Mouse (Mus musculus) left cerebral cortex, postnatal 25 days (tissue): ENCODE results near the gene Cptp. TPM values are rescaled to one million over a fixed set of nuclear protein-coding genes. Genes with fewer than 3 reads are reported as not detected.

ENCODE experiments used
- DNase-seq, 2 experiments: peaks; one replicate each; pipeline ENCODE4 v3.0.0; 2022; ENCODE audit warnings: low spot score in 2 of 2, mixed read lengths in 1 of 2
- intact Hi-C: fragments of 180-260 bp; cut with DNase I; formaldehyde crosslinking; loops from one replicate; pipeline ENCODE4 v1.15.1; 2025
- total RNA-seq, 2 experiments: library from RNA; stranded (reverse); gene quantifications; 2 replicates each; pipeline ENCODE4 v1.2.3; 2021

Cptp gene
- total RNA-seq, 2 experiments from 2014 or later, result 25.5 to 31.8 TPM

DNA sequence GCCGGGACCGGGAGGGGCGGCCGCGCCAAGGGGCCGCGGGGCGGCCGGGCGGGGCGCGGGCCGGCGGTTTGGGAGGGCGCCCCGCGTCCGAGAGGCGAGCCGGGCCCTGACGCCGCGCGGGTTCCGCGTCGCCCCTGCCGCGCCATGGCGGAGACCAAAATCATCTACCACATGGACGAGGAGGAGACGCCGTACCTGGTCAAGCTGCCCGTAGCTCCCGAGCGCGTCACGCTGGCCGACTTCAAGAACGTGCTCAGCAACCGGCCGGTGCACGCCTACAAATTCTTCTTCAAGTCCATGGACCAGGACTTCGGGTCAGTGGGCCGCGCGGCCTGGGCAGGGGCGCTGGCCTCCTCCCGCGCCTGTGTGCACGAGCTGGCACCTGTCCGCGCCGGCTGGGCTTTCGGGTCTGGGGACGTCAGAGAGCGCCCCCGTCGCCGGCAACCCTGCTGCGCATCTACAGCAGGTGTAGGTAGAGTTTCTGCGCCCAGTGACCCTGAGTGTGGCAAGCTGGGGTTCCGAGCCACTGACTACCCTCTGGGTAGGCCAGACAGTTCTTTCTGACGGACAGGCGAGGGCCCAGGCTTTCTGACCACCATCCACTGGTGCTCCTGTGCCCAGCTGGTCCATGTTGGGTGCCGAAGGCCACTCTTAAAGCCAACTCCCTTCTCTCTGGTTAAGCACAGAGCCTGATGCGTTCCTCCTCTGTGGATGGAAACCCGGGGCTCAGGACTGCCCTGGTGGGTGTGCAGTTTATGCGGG lies 21.5 kb downstream of the Cptp start:
- no peak for DNase-seq
- intact Hi-C loops, result no loop called here

DNA sequence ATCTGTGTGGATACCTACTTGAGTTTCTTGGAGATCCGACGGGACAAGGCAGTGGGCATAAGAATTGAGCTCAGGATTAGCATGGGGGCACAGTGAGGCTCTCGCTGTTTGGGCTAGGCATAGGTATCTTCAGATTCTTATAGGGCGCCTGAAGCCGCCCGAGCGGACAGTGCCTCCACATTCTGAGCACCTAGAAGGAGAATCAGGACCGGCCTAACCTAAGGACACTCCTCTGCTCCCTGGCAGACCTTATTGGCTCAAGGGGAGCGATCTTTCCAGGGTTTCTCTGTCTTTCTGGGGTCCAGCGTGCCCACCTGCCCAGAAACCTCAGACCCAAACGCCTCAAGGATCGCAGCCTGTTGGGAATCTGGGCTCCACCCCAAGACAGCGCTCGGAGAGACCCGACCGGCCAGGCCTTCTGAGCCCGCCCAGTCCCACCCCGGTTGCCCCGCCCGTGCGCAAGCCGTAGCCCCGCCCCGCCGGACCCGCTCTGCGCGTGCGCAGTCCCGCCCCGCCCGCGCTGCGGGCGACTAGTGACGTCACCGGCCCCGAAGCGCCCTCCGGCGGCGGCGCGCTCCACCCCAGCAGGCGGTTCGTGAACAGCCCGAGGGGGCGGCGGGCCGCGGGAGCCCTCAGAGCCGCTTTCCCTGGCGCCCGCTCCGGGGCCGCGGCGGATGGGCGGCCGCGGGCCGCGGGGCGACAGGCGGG lies 22.2 kb downstream of the Cptp start, which contains the start of gene Dvl1:
Dvl1 (plus strand) TSS at position 532 of the 708 bp plus-strand sequence.
- intact Hi-C loops, result no loop called here
- DNase-seq, result peak; percentile 92 to 93

DNA sequence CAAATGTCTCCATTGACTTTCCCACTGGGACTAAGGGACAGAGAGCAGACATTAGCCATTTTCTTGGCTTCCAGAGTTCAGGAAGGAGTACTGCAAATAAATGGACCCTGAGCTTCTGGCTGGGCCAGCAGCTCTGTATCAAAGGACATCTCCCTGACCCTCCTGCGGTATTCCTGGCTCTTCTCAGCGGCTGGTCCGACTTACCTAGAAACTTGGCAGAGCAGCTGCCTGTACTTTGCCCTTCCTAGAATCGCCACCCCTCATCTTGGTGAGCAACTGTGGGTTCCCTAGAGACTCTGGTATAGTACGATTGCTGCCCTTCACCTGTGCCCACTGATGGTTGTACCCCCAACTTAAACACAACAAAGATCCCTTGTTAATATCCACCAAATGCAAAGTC lies 26.0 kb downstream of the Cptp start:
- DNase-seq, result no peak
- intact Hi-C loops, result no loop called here

DNA sequence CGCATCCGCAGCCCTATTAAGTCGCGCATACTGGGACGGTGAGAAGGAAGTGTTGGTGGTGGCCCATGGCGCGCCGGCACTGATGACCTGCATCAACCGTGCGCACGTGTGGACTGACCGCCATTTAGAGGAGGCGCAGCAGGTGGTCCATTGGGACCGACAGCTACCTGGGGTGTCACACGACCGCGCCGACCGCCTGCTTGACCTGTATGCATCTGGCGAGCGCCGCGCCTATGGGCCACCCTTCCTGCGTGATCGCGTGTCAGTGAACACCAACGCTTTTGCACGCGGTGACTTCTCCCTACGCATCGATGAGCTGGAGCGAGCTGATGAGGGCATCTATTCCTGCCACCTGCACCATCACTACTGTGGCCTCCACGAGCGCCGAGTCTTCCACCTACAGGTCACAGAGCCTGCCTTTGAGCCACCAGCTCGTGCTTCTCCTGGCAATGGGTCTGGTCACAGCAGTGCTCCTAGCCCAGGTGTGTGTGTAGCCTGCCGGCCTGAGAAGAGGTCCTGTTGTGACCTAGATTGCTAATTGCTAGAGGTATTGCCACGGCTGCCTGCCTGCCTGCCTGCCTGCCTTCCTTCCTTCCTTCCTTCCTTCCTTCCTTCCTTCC lies 27.5 kb downstream of the Cptp start:
- intact Hi-C loops, result no loop called here
- no peak for DNase-seq

DNA sequence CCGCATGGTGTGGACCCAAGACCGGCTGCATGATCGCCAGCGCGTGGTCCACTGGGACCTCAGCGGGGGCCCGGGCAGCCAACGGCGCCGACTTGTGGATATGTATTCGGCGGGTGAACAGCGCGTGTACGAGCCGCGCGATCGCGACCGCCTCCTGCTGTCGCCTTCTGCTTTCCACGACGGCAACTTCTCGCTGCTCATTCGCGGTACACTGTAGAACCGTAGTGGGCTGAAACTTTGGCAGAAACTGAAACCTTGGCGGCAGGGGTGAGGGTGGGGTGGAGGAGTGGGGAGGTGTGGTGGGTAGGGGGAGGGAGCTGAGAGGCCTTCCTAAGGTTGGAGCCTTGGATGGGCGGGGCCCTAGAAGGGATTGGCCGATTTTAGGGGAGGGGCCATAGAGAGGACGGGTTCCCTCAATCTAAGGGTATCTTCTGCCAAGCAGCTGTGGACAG lies 28.2 kb downstream of the Cptp start:
- peak in 1 of 2 experiments; percentile 29 for DNase-seq
- intact Hi-C loops, result no loop called here

DNA sequence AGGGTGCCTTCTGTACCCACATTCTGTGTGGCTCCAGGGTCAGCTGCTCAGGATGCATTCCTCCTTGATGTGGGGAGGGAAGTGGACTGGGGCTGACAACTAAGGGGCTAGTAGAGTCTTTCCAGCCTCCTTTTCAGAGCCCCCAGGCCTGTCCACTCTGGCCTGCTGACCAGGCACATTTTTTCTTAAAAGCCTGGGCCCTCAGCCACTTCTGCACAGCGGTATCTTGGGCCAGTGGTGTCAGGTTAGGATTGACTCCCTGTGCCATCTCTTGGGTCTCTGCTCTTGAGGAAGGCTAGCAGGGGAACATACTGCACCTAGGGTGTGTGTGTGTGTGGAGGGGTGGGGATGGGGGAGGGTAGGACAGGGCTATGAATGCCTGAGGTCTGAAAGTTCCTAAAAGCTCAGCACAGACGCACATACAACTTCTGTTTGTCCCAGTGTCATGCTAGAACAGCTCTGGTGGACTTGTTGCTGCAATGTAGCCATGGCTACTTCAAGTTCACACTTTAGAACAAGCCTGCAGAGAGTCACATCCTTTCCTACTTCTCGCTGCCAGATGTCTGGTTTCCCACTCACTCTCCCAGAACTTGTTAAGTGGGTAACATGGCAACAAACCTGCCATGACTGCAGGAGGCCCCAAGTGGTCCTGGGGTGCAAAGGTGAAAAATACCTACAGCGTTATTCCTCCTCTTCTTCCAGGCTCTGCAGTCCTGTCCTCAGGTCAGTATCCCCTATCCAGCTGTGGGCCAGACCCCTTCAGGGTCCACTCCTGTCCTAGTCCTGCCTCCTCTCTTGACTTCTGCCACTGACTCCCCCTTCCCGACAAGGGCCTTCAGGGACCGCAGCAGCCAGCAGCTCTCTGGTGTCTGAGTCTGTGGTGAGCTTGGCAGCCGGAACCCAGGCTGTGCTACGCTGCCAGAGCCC lies 28.9 kb downstream of the Cptp start:
- intact Hi-C loops, result no loop called here
- no peak for DNase-seq

DNA sequence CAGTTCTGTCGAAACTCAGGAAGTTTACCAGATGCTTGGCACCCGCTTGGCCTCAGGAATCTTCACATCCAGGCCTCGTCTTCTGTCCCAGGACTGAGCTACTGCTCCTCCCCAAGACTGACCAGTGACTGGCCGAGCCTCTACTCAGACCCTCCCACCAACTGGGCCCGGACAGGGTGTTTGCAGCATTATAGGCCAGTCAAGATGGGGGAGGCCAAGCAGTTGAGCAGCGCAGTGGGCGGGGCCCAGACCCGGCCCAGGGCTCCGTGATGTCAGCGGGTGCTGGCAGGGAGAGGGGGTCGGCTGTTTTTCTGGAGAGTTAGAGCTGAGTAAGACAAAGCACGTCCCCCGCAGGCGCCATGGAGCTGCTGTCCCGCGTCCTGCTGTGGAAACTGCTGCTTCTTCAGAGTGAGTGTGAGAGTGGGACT lies 29.7 kb downstream of the Cptp start, which contains the start of gene Mxra8:
Mxra8 (plus strand) TSS at position 198 of the 428 bp plus-strand sequence.
- intact Hi-C loops, result no loop called here
- no peak for DNase-seq

DNA sequence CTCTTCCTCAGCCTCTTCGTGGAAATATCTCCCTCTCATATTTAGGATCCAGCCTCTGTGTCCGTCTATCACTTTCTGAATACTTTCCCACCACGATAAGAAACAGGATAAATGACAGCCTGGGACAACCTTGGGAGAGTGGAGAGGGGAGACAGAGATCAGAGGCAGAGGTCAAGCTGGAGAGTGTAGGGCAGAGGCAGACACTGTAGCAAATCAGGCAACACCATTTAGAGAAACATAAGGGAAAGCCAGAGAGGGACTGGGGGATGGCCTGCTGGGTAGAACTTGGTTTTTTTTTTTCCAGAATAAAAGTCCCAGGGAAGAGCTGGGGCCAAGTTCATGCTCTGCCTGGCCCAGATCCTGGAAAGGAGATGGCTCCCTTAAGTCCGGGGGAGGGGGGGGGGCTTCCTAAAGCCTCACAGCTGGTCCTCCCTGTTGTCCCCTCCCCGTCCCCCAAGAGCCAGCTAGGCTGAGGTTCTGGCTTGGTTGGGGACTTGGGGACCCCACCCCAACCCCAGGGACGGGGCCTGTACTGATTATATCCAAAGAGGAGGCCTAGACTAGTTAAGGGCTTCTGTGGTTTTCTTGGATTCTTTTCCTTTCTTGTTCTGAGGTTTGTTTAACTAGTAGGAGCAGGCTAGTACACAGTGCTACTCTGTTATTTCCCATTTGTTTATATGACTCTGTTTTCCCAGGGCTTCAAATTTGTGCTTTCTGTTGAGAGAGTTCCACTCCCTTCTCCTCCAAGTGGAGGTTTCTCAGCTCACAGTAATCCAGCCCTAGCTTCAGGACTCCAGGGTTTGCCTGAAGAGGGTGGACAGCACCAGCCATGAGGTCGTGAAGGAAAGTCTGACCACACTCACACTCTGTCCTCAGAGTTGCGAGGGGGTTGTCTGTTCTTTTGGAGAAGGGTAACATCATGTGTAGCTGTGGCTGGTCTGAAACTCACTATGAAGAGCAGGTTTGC lies 30.8 kb downstream of the Cptp start:
- DNase-seq, result no peak
- intact Hi-C loops, result no loop called here

DNA sequence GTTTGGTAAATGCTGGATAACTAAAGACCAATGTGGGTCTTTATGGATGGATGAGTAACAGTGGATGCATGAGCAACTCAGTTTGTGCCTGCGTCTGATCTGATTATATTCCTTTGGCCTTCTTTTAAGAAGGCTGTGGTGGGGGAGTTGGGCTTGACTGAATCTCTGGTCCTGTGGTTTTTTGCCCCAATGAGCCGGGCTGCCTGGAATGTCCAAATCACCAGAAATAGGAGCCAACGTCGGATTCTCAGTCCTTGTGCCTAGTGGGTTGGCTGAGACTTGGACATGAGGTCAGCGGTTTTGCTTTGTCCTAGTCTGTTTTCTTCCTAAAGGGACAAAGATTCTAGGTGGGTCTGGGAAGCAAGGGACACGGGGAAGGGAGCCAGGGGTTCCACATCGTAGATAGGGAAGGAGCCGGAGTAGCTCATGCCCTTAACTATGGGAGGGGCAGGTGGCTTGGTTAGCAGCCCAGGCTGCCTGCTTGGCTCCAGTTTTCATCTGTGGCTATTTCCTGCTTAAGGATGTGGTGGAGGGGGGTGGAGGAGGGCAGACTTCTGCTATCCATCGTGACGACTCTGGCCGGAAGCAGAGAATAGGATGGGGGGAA lies 31.7 kb downstream of the Cptp start:
- DNase-seq, result no peak
- intact Hi-C loops, result no loop called here

DNA sequence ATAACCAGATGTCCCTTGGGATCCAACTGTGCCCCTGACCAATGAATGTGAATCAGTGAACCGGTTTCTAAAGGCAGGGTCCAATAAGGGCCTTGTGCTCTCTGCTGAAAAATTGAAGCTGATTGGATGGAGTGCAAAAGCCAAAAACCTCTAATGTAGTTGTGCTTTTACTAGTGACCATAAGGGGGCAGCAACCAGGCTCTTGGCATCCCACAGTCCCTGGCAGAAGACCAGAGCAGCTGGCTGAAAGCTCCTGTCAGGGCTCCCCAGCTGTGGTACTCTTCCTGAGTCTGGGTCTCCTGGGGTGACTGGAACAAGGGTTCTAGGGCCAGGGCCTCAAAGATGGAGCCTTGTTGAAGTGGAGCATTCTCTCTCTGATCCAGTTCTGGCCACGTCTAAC lies 35.4 kb downstream of the Cptp start:
- peak; percentile 73 to 82 for DNase-seq
- intact Hi-C loops, result no loop called here

DNA sequence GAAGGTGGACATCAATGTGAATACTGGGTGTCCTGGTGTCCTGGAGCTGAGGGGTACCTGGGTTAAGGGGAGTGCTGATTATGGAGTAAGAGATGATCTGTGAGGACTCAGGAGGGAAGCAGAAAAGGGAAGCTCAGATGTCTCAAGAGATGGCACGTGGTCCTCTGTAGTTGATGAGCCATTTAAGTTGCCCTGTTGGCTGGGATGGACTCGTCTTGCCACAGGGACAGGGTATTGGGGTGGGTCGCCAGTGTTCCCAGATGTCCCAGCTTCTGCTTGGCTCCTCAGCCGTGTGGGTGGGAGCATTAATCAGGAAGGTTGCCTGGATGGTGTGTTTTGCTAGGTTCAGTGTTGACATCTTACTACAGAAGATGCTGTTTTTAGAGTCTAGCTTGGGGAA lies 36.0 kb downstream of the Cptp start:
- intact Hi-C loops, result no loop called here
- DNase-seq, result no peak

DNA sequence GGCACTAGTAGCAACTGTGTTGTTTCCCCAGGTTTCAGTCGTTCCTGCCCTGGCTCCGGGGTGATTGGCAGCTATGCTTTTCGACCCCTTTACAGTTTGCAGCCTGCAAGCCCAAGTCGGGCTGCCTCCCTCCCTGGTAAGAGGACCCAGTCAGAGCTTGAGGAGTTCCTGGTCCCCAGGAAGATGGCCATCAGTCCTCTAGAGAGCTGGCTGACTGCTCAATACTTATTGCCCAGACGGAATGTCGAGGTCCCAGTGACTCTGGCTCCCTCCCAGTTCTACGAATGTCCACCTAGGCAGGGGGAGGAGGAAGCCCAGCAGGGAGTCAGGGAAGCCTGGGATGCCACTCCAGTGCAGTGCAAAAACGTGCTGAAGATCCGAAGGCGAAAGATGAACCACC lies 36.9 kb downstream of the Cptp start:
- intact Hi-C loops, result no loop called here
- no peak for DNase-seq

DNA sequence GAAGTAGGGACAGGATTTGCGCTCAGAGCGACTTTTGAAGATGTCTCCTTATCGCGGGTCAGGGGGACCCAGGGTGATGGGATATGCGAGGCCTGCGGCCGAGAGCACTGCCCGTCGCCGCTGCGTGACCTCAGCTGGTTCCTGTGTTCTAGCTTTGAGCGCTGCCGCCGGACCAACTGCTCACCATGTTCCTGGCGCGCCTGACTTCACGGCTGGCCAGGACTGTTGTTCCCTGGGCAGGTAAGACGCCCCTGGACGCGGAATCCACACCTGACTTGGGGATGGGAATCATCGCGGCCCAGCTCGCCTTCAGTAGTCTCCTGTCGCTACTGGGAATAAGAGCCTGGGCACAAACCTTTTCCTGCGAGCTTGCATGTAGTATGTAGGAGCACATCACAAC lies 37.4 kb downstream of the Cptp start:
- no peak for DNase-seq
- intact Hi-C loops, result loop anchor here (1.0 kb wide), 2 partner anchors 20 to 29 kb away; partner anchors contain the start of gene Ccnl2

DNA sequence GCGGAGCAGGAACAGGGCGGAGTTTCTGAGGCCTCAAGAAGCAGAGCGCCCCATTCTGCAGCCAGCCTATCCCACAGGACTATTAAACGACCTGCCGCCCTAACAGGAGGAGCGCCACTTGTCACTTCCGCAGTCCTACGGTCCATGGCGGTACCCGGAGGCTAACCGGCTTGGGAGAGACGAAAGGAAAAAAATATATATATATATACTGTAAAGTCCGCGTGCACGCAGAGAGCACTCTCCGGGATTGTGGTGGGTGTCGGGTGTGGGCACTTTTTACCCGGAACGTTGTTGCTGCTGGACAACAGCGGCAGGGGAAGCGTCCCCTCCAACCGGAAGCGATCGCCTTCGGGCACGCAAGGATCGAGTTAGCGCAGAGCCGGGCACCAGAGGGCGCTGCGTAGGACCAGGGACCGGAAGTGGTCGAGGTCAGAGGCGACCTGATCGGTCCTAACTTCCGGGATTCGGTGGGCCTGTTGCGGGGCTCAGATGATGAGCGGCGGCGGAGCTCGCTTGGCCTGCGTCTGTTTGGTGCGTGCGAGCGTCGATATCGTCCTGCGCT lies 38.0 kb downstream of the Cptp start, which contains the start of gene Aurkaip1:
Aurkaip1 (plus strand) TSS at position 68 of the 562 bp plus-strand sequence.
- intact Hi-C loops, result loop anchor here (1.0 kb wide), 2 partner anchors 19 to 28 kb away; partner anchors contain the start of gene Ccnl2
- DNase-seq, result peak; percentile 95 to 97

DNA sequence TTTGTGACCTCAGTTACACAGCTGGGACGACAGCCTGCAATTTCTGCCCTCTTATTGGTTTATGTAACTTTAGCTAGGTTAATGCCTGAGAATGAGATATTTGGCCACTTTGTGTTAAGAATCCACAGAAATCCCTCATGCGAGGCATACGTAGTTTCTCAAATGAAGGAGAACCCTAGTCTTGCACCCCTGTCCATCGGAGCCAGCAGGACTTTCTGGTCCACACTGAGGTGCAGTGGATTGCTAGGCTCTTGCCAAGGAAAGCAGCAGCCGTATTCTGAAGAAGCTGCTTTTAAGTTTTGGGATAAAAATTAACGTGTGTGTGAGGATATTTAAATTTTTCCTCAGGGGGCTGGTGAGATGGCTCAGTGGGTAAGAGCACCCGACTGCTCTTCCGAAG lies 38.6 kb downstream of the Cptp start:
- no peak for DNase-seq
- intact Hi-C loops, result no loop called here

DNA sequence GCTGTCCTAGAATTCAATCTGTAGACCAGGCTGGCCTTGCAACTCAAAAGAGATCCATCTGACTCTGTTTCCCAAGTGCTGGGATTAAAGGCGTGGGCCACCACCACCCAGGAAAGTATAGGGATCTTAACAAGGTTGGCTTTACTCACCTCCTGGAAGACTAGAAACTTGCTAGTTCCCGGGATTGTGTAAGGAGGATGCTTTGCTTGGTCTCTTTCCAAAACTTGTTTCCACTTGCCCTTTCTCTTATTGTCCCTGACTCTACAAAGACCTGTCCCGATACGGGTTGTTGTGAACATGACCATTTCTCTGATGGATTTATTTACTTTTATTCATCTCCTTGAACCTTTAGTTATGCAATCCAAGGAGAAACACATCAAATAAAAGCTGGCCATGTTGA lies 39.4 kb downstream of the Cptp start:
- DNase-seq, result no peak
- intact Hi-C loops, result no loop called here

DNA sequence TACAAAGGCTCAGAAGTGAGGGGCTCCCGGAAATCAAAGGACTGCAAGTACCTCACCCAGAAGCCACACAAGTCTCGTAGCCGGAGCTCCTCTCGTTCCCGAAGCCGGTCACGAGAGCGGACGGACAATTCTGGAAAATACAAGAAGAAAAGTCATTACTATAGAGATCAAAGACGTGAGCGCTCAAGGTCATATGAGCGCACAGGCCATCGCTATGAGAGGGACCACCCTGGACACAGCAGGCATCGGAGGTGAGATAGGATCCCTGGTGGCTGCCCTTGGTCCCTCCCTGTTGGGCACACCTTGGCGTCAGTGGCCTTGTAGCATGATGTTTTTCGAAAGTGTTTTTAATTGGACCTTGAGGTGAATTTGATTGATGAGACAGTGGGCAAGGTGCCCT lies 45.8 kb downstream of the Cptp start:
- DNase-seq, result no peak
- intact Hi-C loops, result no loop called here
